Mouse (Mus musculus): Measurements from ENCODE around the gene Igsf9.
A peak's percentile ranks its signal among the peaks of the same experiment; 100 is the strongest.

Gene Igsf9

DNA sequence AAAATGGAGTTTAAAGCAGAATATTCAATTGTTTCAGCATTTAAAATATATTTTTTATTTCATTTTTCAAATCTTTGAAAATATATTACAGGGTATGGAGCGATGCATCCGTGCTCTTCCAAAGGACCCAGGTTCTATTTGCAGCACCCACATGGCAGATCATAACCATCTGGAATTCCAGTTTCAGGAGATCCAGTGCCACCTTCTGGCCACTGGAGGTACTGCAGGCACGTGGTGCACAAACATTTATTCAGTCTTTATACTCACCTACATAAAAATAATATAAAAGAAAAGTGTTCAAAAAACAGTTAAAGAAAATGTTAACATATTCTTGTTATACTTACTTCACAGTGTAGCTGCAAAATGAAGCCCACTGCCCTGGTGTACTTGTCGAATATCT, 36.4 kb downstream of the Igsf9 start:
- DNase-seq (ENCODE audit: low spot score), result no peak

DNA sequence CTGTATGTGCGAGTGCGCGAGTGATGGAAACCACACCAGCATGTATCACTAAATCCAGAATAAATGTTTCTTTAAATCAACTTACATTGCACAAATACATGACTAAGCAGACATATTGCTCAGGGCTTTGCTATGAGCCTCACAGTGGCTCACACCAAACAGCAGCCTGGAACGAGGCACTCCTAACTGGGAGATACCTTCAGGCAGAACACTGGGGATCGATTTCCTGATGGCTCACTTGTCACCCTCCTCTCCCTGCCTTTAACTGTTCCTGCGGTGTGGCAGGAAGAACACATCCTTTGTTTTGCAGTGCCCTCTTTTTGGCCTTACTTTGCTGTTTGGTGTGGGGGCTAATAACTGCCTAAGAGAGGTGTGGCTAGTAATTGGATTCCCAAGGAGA, 38.1 kb downstream of the Igsf9 start:
- no peak for DNase-seq (ENCODE audit: low spot score)

DNA sequence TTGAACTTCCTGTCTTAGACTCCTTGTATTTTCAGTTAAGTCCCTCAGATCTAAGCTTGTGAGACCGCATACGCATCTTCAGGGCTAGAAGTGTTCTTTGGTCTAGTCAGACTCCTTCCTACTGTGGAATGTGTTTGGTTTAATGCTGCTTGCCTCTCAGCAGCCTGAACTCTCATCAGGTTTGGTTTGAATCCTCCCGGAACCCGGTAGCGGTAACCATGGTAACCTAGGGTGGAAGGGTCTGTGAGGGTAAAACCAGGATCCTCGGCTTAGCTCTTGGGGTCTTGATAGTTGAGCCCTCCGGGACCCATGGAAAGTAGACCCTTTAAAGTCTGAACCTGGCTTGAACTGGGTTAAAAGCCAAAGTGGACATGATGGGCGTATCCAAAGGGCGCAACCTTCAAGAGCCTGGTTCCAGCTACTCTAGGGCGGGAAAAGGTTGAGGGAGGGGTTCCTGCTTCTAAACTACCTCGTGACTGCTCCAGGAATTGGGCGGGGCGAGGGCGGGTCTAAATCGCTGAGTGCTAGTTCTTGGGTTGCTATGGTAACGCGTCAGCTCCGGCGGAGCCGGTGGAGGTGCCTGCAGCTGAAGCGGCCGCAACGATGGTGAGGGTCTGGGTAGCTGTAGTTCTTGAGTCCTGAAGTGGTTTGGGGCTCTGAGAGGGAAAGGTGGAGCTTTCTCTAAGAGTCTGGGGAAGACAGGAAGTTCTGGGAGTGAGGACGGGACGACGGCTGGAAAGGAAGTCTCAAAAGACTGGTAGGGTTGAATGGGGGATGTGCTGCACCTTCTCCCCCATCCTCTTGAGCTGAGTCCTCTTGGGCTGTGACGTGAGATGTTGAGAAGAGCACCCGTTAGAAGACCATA, 39.2 kb downstream of the Igsf9 start, which contains the start of gene Cfap45:
Gene Cfap45, plus strand, starts transcription at position 226 of the 865 bp plus-strand sequence.
- peak; percentile 94 for DNase-seq (ENCODE audit: low spot score)

DNA sequence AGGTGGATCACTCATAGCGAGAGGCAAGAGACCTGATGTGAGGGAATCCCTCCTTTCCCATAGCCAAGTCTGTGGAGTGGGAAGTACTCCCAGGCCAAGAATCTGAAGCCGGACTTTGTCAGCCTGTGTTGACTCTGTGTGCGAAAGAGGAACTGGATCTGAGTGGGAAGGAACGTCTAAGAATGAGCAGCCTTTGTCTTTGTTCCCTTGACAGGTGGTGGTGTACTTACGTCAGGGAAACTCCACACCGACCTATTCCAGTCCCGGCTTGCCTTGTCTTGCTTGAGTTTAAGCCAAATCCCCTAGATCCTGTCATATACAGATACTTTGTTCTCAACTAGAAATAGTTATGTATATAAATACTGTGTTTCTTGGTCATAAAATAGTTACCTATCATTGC, 40.9 kb downstream of the Igsf9 start:
- DNase-seq (ENCODE audit: low spot score), result no peak

DNA sequence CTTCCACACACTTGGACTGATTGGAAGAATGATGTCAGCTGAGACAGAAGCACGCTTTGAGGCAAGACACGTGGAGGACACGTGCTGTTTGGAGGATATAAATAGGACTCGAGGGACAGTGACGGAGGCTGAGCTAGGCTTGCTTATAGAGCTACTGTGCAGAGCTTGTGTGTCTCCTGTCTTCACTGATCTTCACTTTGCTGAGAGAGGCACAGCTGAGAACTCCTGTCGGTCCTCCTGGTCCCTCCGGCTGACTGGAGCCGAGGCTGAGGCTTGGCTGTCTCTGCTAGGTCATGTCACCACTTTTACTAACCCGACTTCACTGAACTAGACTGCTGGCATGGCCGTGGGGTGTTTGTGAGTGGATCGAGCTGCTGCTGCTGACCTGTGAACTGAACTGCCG, 42.1 kb downstream of the Igsf9 start:
- DNase-seq (ENCODE audit: low spot score), result no peak

DNA sequence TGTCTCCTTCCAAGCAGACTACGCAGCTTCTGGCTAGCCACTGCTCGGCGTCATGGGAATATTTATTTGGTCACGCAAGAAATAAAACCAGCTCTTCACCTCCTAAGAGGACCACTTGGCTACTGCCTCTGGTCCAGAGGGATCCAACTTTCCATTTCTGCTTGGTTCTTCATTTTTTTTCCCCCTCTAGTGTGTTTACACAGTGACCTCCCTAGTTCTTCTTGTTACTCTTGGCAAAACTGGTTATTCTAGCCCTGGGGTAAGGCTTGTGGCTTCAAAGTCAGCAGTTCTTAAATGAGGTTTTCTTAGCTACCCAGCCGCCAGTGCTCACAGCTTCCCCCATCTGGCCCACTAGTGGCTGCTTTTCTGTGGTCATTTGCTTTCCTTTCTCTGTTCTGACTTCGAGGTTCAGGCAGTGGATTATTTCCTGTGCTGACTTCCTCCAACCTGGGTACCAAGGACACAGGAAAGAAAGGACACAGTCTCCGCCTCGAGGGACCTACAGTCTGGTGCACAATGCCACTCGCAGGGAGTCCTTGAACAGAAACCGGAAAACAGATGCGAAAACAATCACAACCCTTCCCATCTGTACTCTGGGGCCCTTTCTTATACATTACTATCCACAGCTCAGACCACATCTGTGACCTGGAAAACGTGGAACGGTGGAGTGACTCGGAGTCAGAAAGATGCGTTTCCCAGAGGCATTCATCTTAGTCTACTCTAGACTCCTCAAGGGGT, 43.6 kb downstream of the Igsf9 start:
- no peak for DNase-seq (ENCODE audit: low spot score)

DNA sequence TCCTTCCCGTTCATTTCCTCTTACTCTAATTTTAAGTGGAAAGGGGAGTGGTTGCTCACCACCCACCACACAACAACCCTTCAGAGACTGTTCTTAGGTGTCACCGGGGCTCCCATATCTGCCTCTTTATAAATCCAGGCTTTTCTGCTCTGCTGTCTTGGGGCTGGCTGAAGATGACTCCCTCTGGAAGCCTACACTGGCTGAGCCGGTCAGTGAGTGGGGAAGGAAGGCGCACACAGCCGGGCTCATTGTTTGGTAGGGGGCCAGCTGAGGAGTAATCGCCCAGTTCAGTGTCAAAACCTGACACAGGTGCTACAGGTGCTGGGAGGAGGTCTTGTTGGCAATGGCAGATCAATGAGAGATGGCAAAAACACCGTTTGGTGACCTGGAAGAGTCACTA, 44.4 kb downstream of the Igsf9 start:
- no peak for DNase-seq (ENCODE audit: low spot score)

DNA sequence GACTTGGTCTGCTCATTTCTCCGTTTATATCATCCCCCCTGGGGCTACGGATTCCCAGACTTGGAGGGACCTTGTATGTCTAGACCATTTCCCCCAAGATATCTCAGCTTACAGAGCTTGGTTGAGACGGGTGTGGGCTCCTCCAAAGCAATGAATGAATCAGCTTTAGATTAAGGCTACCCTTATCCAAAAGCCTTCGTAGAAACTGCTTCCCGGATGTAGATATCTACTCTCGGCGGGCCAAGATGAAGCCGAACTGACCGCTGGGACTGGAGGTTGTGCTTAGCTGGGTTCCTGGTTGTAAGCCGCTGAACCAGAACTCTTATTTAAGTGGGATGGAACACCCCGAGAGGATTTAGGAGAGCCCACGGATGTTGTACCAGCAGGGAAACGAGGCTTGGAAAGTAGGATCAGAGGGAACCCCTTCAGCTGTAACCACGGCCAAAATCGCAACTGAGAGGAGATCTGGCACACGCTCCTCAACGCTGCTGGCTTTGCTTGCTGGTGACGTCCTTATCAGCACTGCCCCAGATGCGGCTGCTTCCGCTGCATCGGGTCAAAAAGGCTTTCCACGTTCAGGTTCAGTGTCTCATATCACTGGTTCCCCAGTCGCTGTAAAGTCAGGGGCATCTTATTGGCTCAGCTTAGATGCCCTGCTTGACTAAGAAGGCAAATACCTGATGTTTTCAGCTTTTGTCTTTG, 44.9 kb downstream of the Igsf9 start:
- no peak for DNase-seq (ENCODE audit: low spot score)

DNA sequence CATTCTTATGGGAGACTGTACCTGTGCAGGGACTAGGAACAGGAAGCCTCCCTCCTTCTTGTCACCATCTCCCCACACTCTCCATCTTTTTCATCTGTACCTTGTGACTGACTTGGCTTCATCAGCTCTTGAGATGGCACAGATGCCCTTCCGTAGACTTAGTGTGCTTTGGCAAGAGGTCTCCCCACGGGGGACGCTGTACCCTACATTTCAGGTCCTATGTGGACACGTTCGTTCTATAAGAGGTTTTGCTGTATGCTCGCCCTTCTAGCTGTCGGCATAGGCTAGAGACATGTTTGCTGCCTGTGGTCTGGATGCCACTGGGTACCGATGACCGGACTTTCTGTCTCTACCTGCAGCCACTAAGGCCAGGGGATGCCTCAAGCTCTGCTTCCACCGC, 45.8 kb downstream of the Igsf9 start:
- no peak for DNase-seq (ENCODE audit: low spot score)

DNA sequence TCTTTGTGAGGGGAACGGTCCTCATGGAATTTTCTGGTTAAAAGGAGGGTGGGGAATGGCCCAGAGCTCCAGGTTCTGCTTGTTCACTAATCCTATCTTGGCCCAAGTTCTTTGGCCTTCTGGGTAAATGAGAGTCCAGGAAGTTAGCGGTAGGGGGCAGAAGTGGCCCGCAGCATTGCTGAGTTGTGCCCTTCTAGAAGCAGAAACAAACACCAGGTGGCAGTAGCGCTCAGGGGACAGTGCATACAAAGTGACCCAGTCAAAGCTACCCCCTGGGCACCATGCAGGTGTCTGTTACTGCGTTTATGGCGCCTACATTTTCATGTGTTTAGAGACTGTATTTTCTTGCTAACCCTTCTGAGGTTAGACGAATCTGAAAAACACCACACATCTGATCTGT, 47.1 kb downstream of the Igsf9 start:
- DNase-seq (ENCODE audit: low spot score), result peak; percentile 71

DNA sequence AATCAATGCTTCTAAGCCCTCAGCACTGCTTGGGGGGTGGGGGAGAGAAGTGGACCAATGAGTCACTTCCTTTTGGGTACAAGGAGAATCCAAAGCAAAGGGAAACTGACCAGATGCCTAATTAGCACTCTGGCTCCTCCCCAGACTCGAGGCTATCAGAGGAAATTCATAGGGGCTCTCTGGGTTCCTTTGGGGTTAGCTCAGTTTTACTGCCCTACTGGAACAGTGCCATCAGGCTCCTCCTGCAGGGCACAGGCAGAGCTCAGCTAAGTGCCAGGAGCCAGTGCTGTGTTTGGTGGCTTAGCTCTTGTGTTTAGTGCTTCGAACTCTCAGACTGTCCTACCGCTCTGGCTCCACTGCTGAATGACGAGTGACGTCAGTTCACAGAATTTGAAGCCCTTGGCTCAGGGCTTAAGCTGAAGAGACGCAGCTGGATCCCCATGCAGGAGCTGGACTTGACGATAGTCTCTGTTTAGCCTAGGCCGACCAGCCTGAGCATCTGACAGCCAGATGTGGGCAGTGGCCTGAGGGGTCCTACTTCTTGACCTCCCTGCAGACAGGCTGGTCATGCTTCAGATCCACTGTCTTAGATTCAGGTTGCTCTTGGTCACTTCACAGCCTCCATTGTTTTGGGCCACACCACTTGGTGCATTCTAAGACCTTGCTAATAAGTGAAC, 49.1 kb downstream of the Igsf9 start:
- DNase-seq (ENCODE audit: low spot score), result no peak

DNA sequence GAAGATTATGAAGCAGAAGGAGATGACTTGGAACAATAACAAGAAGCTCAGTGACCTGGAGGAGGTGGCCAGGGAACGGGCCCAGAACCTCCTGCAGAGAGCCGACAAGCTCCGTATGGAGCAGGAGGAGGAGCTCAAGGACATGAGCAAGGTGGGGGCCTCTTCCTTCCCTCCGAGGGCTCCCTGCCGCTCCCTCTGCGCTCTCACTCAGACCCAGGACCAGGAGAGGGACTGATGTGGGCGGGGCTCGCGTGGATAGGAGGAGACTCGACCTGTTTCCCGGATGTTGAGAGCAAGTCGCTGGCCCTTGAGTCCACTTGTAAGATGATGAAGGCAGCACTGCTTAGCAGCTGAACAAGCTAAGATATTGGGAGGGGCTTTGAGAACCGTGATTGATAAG, 51.0 kb downstream of the Igsf9 start:
- peak; percentile 24 for DNase-seq (ENCODE audit: low spot score)

DNA sequence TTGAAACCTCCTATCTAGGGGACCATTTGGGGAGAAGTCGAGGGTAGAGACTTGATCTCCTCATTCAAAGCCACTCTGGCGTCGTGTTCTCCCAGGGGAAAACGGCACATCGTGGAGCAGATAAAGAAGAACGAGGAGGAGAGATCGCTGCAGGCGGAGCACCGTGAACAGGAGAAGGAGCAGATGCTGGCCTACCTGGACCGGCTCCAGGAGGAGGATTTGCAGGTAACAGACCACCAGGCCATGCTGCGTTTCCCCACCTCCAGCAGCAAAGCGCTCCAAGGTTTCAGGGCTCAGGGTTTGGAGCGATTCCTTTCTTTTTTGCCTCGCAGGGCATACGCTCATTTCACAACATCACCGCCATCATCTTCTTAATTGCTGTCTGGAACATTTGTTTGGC, 53.5 kb downstream of the Igsf9 start:
- DNase-seq (ENCODE audit: low spot score), result no peak

DNA sequence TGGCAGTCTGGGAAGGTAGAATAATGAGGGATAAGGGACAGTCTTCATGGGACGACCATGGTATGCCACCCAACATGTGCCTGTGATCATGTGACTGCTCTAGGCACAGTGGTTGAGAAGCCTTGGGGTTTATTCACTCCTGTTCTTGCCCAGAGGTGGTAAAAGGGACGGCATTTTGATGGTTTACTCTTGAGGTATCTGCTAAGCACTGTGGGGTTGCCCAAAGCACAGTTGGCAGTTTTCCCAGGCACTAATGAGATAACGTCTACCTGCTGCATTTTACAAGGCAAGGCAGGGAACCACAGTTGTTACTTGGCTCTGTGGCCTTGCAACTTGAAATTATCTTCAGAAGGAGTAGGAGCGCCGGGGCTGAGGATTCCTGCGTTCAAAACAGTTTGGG, 58.2 kb downstream of the Igsf9 start:
- no peak for DNase-seq (ENCODE audit: low spot score)

DNA sequence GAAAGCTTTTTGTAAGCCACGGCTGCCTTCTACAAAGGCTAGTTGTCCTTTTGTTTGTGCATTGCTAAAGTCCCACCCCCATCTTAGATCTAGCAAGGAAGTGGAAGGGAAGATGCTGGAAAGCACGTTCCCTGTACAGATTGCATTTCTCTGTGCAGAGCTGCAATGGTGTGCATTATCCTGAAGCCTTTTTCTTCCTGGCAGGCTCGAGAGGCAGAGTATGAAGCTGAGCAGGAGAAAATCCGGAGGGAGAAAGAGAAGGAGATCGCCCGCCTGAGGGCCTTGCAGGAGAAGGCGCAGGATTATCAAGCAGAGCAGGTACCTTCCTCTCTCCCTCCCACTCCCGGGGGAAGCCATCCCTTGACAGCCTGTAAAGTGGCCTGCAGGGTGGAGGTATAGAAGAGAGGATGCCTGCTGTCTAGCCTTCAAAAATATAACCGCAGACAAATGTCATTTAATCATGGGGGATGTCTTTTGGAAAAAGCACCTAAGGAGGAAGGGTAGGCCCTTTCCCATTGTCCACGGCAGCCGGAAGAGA, 58.8 kb downstream of the Igsf9 start:
- DNase-seq (ENCODE audit: low spot score), result no peak

DNA sequence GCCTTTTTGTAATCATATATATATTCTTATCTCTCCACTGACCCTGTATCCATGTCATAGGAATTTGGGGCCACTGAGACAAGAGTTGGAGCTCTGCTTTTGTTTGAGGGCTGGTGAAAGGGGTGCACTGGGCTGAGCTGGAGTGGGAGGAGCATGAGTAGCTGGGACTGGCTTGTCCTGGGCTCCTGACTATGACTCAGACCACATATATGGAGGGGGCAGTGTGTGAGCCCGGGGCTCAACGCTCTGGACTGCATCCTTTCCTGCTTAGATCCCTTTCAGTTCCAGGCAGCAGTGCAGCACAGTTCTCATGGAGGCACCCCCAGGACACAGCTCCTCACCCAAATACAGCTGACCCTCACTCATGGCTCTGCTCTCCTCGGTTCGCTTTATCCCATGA, 64.5 kb downstream of the Igsf9 start:
- DNase-seq (ENCODE audit: low spot score), result no peak
